Mouse (Mus musculus): ENCODE data around the gene Ube2v1. TPM values are rescaled to one million over a fixed set of nuclear protein-coding genes. Genes with fewer than 3 reads are reported as not detected.

Ube2v1 gene
- polyA plus RNA-seq, 1 experiment from 2014 or later = 351 TPM

GRCm38 (mm10) chr2:167597492-167598186 is 34.3 kb downstream of the Ube2v1 start:
- H3K4me1 ChIP-seq = peaks cover 31% of the 10 kb centered on the region
- peak overlapping the region; percentile 15; the same call in 1 of the 2 replicates for H3K9ac ChIP-seq (replicated peaks)
- no peaks in the 10 kb centered on the region for H3K36me3 ChIP-seq
- peak overlapping the region; percentile 46 for H3K4me2 ChIP-seq
- 0 out of 2 replicates have a peak overlapping the region, but pooled peaks have one; percentile 2 for H3K4me3 ChIP-seq (replicated peaks)
- peak; percentile 52; the same call in 1 of the 2 replicates for ATAC-seq (ENCODE audit: low FRiP score)
- H3K9me3 ChIP-seq (replicated peaks) = no peaks in the 10 kb centered on the region
- 35% methylated on average over 34 of the region's 40 CpGs for WGBS
- 0 out of 2 replicates have a peak, but pooled peaks cover 9% of the 10 kb centered on the region for H3K27me3 ChIP-seq (replicated peaks)
- H3K27ac ChIP-seq (replicated peaks) = peak overlapping the region; percentile 49

- Histone ChIP-seq H3K36me3 (no peaks in the 10 kb centered on the region), H3K4me1 (peaks cover 31% of the 10 kb centered on the region), H3K27me3 (replicated peaks) (0 out of 2 replicates have a peak, but pooled peaks cover 9% of the 10 kb centered on the region), H3K9ac (replicated peaks) (peak overlapping the region; percentile 15; the same call in 1 of the 2 replicates), H3K9me3 (replicated peaks) (no peaks in the 10 kb centered on the region), H3K4me3 (replicated peaks) (0 out of 2 replicates have a peak overlapping the region, but pooled peaks have one; percentile 2), H3K27ac (replicated peaks) (peak overlapping the region; percentile 49), H3K4me2 (peak overlapping the region; percentile 46)
- ATAC-seq (ENCODE audit: low FRiP score) = 0 out of 2 replicates have a peak, but pooled peaks have one; percentile 19
- WGBS = 45% methylated on average over 27 of the region's 27 CpGs
Observed at GRCm38 (mm10) chr2:167596726-167597491, 35.0 kb downstream of the Ube2v1 start.

GRCm38 (mm10) chr2:167596262-167596661 is 35.6 kb downstream of the Ube2v1 start:
- ATAC-seq (ENCODE audit: low FRiP score) = no peak
- no peaks in the 10 kb centered on the region for H3K9me3 ChIP-seq (replicated peaks)
- no peak overlapping the region for H3K4me3 ChIP-seq (replicated peaks)
- 55% methylated on average over 4 of the region's 4 CpGs for WGBS
- H3K36me3 ChIP-seq = no peaks in the 10 kb centered on the region
- H3K27me3 ChIP-seq (replicated peaks) = 0 out of 2 replicates have a peak, but pooled peaks cover 9% of the 10 kb centered on the region
- H3K4me2 ChIP-seq = no peak overlapping the region
- peak overlapping the region; percentile 46 for H3K27ac ChIP-seq (replicated peaks)
- H3K4me1 ChIP-seq = peaks cover 31% of the 10 kb centered on the region
- no peak overlapping the region for H3K9ac ChIP-seq (replicated peaks)

GRCm38 (mm10) chr2:167595761-167596171 is 36.1 kb downstream of the Ube2v1 start:
- no peak overlapping the region for H3K4me2 ChIP-seq
- H3K4me3 ChIP-seq (replicated peaks) = no peak overlapping the region
- 0 out of 2 replicates have a peak, but pooled peaks cover 9% of the 10 kb centered on the region for H3K27me3 ChIP-seq (replicated peaks)
- H3K4me1 ChIP-seq = peaks cover 31% of the 10 kb centered on the region
- 45% methylated on average over 14 of the region's 14 CpGs for WGBS
- H3K9me3 ChIP-seq (replicated peaks) = no peaks in the 10 kb centered on the region
- peak overlapping the region; percentile 46 for H3K27ac ChIP-seq (replicated peaks)
- H3K36me3 ChIP-seq = no peaks in the 10 kb centered on the region
- no peak for ATAC-seq (ENCODE audit: low FRiP score)
- no peak overlapping the region for H3K9ac ChIP-seq (replicated peaks)

- H3K36me3 ChIP-seq = no peaks in the 10 kb centered on the region
- peak overlapping the region; percentile 54 for H3K27ac ChIP-seq (replicated peaks)
- H3K4me3 ChIP-seq (replicated peaks) = no peak overlapping the region
- no peak overlapping the region for H3K4me2 ChIP-seq
- peaks cover 31% of the 10 kb centered on the region for H3K4me1 ChIP-seq
- ATAC-seq (ENCODE audit: low FRiP score) = peak; percentile 43
- no peak overlapping the region for H3K9ac ChIP-seq (replicated peaks)
- WGBS = 31% methylated on average over 10 of the region's 10 CpGs
- H3K9me3 ChIP-seq (replicated peaks) = no peaks in the 10 kb centered on the region
- peaks cover 9% of the 10 kb centered on the region; the same call in 1 of the 2 replicates for H3K27me3 ChIP-seq (replicated peaks)
Observed at GRCm38 (mm10) chr2:167594444-167594934, 37.4 kb downstream of the Ube2v1 start.

GRCm38 (mm10) chr2:167593551-167594250 is 38.2 kb downstream of the Ube2v1 start:
- Histone ChIP-seq H3K4me2 (no peak overlapping the region), H3K27me3 (replicated peaks) (peaks cover 7% of the 10 kb centered on the region; the same call in 1 of the 2 replicates), H3K9me3 (replicated peaks) (no peaks in the 10 kb centered on the region), H3K4me3 (replicated peaks) (no peak overlapping the region), H3K27ac (replicated peaks) (peak overlapping the region; percentile 54), H3K36me3 (no peaks in the 10 kb centered on the region), H3K4me1 (peaks cover 34% of the 10 kb centered on the region), H3K9ac (replicated peaks) (no peak overlapping the region)
- WGBS = 85% methylated on average over 4 of the region's 4 CpGs
- no peak for ATAC-seq (ENCODE audit: low FRiP score)

GRCm38 (mm10) chr2:167588774-167589577 is 42.9 kb downstream of the Ube2v1 start:
- Histone ChIP-seq H3K9me3 (replicated peaks) (no peaks in the 10 kb centered on the region), H3K9ac (replicated peaks) (no peak overlapping the region), H3K27ac (replicated peaks) (no peak overlapping the region; the same call in 1 of the 2 replicates), H3K4me2 (peak overlapping the region; percentile 29), H3K4me1 (peaks cover 8% of the 10 kb centered on the region; the same call in 1 of the 2 replicates), H3K4me3 (replicated peaks) (no peak overlapping the region), H3K27me3 (replicated peaks) (no peaks in the 10 kb centered on the region; the same call in 1 of the 2 replicates), H3K36me3 (no peaks in the 10 kb centered on the region)
- 0 out of 2 replicates have a peak, but pooled peaks have one; percentile 8 for ATAC-seq (ENCODE audit: low FRiP score)
- 14% methylated on average over 21 of the region's 21 CpGs for WGBS

GRCm38 (mm10) chr2:167586976-167587375 is 44.9 kb downstream of the Ube2v1 start:
- no peak for ATAC-seq (ENCODE audit: low FRiP score)
- 17% methylated on average over 9 of the region's 9 CpGs for WGBS
- Histone ChIP-seq H3K9ac (replicated peaks) (no peak overlapping the region), H3K36me3 (no peaks in the 10 kb centered on the region), H3K9me3 (replicated peaks) (no peaks in the 10 kb centered on the region), H3K27me3 (replicated peaks) (no peaks in the 10 kb centered on the region; the same call in 1 of the 2 replicates), H3K4me2 (no peak overlapping the region), H3K4me1 (peaks cover 12% of the 10 kb centered on the region), H3K4me3 (replicated peaks) (no peak overlapping the region), H3K27ac (replicated peaks) (no peak overlapping the region)

GRCm38 (mm10) chr2:167586041-167586440 is 45.9 kb downstream of the Ube2v1 start:
- H3K36me3 ChIP-seq = no peaks in the 10 kb centered on the region
- no peak overlapping the region for H3K9ac ChIP-seq (replicated peaks)

GRCm38 (mm10) chr2:167585273-167585672 is 46.6 kb downstream of the Ube2v1 start:
- Histone ChIP-seq H3K9ac (replicated peaks) (no peak overlapping the region), H3K9me3 (replicated peaks) (no peaks in the 10 kb centered on the region), H3K4me2 (no peak overlapping the region), H3K27ac (replicated peaks) (no peak overlapping the region), H3K27me3 (replicated peaks) (no peaks in the 10 kb centered on the region; the same call in 1 of the 2 replicates), H3K4me1 (peaks cover 12% of the 10 kb centered on the region), H3K36me3 (no peaks in the 10 kb centered on the region), H3K4me3 (replicated peaks) (no peak overlapping the region)
- ATAC-seq (ENCODE audit: low FRiP score) = no peak
- WGBS = 92% methylated on average over 2 of the region's 2 CpGs

More at GRCm38 (mm10) chr2:167586041-167586440, 45.9 kb downstream of the Ube2v1 start:
- no peak overlapping the region for H3K4me3 ChIP-seq (replicated peaks)
- no peak overlapping the region for H3K4me2 ChIP-seq
- peak overlapping the region; percentile 60; the same call in 1 of the 2 replicates for H3K27ac ChIP-seq (replicated peaks)
- no peaks in the 10 kb centered on the region for H3K9me3 ChIP-seq (replicated peaks)
- 33% methylated on average over 8 of the region's 8 CpGs for WGBS
- H3K27me3 ChIP-seq (replicated peaks) = no peaks in the 10 kb centered on the region; the same call in 1 of the 2 replicates
- peaks cover 12% of the 10 kb centered on the region for H3K4me1 ChIP-seq
- no peak for ATAC-seq (ENCODE audit: low FRiP score)

All from neural tube, embryonic 15.5 days (tissue).